Mouse (Mus musculus): ENCODE results near the gene Hoxc6. TPM values are rescaled to one million over a fixed set of nuclear protein-coding genes. Genes with fewer than 3 reads are reported as not detected.

The Hoxc6 gene
- total RNA-seq, 2 experiments from 2014 or later: not detected

DNA sequence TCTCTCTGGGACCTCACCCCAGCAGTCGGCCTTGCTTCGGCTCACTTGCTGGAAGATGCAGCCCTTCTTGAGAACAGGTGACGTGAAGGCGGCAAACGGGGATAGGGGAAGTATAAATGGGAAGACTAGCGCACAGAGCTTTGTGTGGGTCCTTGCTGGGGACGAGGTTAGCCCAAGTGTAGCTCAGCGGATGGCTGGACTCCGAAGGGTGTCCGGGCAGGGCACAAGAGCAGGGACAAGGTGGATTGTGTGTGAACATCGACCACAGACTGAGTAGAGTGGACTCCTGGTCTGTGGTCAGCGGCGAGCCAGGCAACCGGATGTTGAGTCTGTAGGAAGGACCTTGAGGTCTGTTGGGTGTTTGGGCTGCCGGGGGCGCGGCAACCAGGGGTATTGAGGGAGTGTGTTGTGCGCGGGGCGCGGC lies 22.4 kb upstream of the Hoxc6 start:
- no peak overlapping the region for H3K27ac ChIP-seq
- no peak for DNase-seq (ENCODE audit: low spot score in 2 of 2)
- TF ChIP-seq CTCF (conservative IDR thresholded peaks at IDR 0.05): no peak
- no peak overlapping the region for H3K4me3 ChIP-seq

DNA sequence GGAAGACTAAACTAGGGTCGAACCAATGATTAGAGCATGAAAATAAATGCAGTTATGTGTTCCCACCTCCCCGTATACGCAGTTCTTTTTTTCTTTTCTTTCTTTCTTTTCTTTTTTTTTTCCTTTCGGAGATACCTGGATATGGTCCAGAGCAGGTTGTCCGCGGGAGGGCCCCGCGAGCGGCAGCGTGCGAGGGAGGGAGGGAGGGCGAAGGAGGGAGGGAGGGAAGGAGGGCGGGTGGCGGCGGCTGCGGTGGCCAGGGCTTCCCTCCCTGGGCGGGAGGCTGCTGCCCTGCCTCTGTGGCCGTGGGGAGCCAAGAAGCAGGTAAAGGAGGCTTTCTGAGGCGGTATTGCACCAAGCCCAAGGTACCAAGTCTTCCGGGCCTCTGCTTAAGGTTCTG lies 21.9 kb upstream of the Hoxc6 start, which contains the start of gene Hoxc9:
TSS of gene Hoxc9 (plus strand) at position 269 of the 400 bp plus-strand sequence.
- H3K4me3 ChIP-seq: no peak within 1 kb of the TSS
- TF ChIP-seq CTCF (conservative IDR thresholded peaks at IDR 0.05): no peak
- H3K27ac ChIP-seq: no peak within 1 kb of the TSS
- no peak for DNase-seq (ENCODE audit: low spot score in 2 of 2)

DNA sequence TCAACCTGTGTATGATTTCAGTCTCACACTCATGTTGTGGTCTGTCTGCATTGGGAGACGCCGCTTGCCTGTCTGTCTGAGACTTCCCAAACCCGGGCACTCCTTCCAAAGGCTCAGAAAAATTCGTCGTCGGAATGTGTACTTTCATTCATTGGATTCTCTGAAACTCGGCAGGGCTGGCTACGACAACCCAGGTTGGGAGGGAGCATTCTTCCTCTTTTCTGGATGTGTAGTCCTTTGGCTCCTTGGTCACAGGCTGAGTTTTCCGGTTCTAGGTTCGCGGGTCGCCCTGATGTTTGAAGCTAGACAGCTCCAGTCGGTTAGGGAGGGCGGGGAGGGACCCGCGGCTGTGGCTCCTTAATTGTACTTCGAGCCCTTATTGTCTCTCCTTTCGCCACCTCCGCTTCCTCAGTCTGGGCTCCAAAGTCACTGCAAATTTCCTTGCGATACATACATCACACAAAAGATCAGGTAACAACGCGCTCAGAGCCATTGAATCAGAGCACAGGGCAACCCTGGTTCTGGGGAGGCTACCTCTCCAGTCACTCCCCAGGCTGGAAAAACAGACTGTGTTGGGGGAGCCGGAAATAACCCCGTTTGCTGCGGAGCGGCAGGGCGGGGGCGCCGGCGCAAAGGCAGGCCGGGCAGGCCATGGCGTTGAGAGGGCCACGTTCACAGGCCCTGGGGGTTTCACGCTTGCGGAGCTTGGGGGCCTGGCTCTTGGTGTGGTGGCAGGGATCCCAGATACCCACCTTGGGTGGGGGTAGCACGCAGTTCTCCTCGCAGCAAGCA lies 21.2 kb upstream of the Hoxc6 start:
- DNase-seq (ENCODE audit: low spot score in 2 of 2): no peak
- TF ChIP-seq CTCF (conservative IDR thresholded peaks at IDR 0.05): no peak
- Histone ChIP-seq H3K27ac (no peak overlapping the region), H3K4me3 (no peak overlapping the region)

DNA sequence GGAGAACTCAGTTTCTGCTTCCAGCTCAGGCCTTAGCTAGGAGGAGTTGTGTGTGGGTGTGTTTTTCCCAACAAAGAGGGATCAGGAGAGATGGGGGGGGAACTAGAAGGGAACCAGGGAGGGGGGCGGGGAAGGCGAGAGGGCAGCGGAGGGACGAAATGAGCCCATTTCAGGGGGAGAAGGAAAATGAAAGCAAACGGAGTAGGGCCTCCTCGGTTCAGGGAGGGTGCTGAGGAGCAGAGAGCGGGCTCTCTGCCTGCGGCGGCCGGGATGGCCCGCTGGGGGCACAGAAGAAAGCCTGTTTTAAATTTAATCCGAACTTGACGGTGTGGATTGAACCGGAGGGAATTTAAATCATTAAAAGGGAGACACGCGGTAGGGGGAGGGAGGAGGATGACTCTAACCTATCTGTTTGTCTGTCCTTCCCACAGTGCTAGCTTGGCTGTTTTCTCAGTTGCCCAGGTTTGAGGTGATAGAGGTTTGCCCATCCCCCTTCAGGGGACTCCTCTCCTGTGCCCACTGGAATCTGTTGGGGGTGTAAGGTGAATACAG lies 20.6 kb upstream of the Hoxc6 start:
- no peak for TF ChIP-seq CTCF (conservative IDR thresholded peaks at IDR 0.05)
- H3K27ac ChIP-seq: no peak overlapping the region
- DNase-seq (ENCODE audit: low spot score in 2 of 2): no peak
- H3K4me3 ChIP-seq: no peak overlapping the region

DNA sequence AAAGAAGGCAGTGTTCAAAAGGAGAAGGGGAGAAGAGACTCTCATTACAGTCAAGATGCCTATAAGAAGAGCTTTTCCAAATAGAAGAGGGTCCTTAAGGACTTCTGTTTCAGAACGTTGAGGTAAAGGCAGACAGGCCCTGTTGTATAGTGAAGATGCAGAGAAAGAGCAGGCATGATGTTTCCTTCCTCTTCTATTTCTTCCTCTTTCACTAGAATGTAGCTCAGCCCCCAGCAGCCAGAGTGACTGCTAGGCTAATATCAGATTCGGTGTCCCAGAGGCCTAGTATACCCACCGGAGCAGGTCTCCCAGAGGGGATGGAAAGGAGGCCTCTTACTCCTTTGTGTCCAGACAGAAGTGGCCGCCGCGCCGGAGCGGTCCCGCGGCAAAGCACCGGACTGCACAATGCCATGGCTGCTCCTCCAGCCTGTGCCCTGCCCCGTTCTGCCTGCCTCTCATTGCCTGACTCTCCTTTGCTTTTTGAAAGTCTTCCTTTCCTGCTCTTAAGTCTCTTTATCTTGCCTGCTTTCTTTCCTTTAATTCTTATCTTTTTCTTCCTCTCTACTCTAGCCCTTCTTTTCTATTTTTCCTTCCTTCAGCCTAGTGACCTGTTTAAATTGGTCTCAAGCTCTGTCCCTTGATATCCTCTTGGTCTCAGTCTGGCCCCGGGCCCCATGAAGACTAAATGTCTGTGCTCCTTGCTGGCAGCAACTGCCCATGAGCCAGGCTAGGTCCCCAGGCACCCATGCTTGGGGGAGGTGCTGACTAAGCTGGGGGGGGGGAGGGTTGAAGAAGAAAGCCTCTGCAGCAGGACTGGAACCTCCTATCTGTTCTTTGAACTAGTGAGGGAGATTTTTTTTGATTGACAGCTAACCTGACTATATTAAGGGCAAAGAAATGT lies 19.2 kb upstream of the Hoxc6 start:
- H3K4me3 ChIP-seq: no peak overlapping the region
- no peak for DNase-seq (ENCODE audit: low spot score in 2 of 2)
- no peak for TF ChIP-seq CTCF (conservative IDR thresholded peaks at IDR 0.05)
- no peak overlapping the region for H3K27ac ChIP-seq

DNA sequence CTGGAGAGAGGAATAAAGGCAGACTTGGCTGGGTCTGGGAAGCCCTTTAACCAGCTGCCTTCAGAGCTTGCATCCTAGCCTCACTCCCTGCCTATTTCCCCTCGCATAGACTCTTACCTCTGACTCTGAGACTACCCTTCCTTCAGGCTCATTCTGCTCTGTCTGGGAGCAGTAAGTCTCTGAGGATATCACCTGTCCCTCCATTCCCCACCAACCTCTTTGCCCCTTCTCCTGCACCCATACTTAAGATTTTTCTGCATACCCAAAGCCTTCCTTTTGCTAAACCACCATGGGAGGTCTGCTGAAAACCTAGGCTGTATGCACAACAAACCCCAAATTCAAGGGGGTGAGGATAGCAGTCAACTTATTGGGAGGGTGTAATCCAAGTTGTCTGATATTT lies 18.1 kb upstream of the Hoxc6 start:
- H3K4me3 ChIP-seq: no peak overlapping the region
- no peak for DNase-seq (ENCODE audit: low spot score in 2 of 2)
- no peak overlapping the region for H3K27ac ChIP-seq
- TF ChIP-seq CTCF (conservative IDR thresholded peaks at IDR 0.05): no peak

DNA sequence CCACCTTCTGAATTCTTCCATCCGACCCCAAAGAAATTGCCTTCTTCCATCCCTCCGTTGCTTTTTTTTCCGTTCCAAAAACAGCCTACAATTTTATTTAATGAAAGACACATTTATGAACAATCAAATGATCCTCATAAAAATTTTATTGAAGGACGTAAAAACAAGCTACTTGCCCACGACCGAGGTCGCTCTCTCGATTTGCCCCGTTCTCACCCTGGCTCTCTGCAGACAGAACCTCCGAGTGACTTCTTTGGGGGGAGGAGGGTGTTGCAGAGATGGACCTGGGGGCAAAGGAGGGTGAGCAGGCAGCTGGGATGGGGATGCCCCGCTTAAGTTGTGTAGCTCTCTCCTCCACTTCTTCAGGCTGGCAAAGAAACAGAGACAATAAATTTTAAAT lies 17.7 kb upstream of the Hoxc6 start:
- Histone ChIP-seq H3K4me3 (no peak overlapping the region), H3K27ac (no peak overlapping the region)
- no peak for DNase-seq (ENCODE audit: low spot score in 2 of 2)
- no peak for TF ChIP-seq CTCF (conservative IDR thresholded peaks at IDR 0.05)

DNA sequence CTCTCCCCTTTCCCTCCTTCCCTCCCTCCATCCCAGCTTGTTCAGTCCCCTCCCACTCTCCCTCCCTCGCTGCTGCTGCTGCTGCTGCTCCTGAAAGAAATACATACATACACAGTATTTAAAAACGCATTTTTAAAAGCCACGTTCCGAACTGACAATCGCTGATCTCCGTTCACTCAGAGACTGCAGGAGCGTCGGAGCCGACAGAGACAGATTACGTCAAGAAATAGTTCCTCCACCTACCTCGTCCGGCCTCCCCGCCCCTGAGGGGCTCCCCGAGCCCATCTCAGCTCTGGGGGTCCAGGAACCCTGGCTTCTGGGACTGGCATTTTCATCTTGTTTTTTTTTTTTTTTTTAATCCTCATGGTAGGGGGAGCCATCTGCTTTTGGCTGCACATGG lies 17.1 kb upstream of the Hoxc6 start:
- no peak overlapping the region for H3K4me3 ChIP-seq
- no peak overlapping the region for H3K27ac ChIP-seq
- DNase-seq (ENCODE audit: low spot score in 2 of 2): no peak
- TF ChIP-seq CTCF (conservative IDR thresholded peaks at IDR 0.05): no peak

DNA sequence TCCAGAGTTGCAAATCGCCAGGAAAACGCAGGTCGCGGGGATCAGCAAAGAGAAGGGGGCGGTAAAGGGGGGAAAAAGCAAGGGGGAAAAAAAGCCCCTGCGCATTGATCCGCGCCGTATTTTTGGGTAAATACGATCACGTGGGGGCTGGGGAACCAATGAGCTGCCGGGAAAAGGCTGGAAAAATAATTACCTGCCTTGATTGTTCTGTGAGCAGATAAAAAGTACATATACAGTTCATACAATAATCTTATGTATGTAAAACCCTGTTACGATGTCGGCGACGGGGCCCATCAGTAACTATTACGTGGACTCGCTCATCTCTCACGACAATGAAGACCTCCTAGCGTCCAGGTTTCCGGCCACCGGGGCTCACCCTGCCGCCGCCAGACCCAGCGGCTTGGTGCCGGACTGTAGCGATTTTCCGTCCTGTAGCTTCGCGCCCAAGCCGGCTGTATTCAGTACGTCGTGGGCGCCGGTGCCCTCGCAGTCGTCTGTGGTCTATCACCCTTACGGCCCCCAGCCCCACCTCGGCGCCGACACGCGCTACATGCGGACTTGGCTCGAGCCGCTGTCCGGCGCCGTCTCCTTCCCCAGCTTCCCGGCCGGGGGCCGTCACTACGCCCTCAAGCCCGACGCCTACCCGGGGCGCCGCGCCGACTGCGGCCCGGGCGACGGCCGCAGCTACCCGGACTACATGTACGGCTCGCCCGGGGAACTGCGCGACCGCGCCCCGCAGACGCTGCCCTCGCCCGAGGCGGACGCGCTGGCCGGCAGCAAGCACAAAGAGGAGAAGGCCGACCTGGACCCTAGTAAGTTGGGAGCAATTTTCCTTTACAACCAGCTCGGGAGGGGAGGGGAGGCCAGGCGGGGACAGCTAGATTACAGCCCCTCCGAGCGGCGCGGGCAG lies 16.4 kb upstream of the Hoxc6 start:
- no peak overlapping the region for H3K4me3 ChIP-seq
- no peak overlapping the region for H3K27ac ChIP-seq
- DNase-seq (ENCODE audit: low spot score in 2 of 2): no peak
- TF ChIP-seq CTCF (conservative IDR thresholded peaks at IDR 0.05): no peak

DNA sequence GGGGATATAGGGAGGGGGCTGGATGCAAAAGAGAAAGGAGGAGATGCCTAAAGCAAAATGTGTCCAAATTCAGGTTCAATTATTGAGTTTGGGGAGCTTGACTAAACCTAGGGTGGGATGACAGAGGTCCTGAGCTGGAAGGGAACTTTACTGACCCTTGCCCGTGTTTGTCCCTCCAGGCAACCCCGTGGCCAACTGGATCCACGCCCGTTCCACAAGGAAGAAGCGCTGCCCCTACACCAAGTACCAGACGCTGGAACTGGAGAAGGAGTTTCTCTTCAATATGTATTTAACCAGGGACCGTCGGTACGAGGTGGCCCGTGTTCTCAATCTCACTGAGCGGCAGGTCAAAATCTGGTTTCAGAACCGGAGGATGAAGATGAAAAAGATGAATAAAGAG lies 14.3 kb upstream of the Hoxc6 start:
- no peak for TF ChIP-seq CTCF (conservative IDR thresholded peaks at IDR 0.05)
- H3K27ac ChIP-seq: no peak overlapping the region
- no peak for DNase-seq (ENCODE audit: low spot score in 2 of 2)
- no peak overlapping the region for H3K4me3 ChIP-seq

DNA sequence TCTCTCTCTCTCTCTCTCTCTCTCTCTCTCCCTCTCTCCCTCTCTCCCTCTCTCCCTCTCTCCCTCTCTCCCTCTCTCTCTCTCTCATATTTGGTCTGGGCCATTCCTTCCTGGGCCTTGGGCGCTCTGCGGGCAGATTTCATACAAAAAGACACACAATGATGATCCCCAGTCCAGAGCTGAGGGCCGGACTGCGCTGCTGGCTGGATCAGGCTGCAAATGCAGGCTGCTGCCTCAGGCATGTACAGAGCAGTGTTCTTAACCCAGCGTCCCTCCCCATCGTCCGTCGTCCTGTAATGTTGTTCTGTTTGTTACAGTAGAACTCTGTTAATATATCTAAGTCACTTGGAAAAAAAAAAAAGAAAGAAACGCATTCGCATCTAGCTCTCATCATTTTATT lies 13.5 kb upstream of the Hoxc6 start:
- H3K4me3 ChIP-seq: no peak overlapping the region
- H3K27ac ChIP-seq: no peak overlapping the region
- no peak for TF ChIP-seq CTCF (conservative IDR thresholded peaks at IDR 0.05)
- DNase-seq (ENCODE audit: low spot score in 2 of 2): no peak

DNA sequence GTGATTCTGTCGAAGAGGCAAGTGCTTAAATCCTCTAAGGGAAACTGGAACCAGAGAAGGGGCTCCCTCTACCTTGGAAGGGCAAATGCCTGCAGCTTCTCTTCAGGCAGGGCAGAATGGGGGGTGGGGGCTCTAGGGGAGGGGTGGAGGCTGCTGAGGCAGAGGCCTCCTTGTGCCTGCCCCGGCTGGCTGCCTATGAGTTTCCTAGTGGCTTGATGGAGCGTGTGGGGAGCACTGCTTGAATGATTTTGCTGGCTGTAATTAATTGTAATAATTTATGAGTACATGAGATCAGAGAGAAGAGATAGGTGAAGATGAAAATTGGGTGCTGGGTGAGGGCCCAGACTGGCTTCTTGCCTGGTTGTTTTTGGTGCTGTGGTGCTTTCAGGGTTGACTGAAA lies 13.1 kb upstream of the Hoxc6 start:
- TF ChIP-seq CTCF (conservative IDR thresholded peaks at IDR 0.05): no peak
- DNase-seq (ENCODE audit: low spot score in 2 of 2): no peak
- no peak overlapping the region for H3K27ac ChIP-seq
- no peak overlapping the region for H3K4me3 ChIP-seq

All from layer of hippocampus, adult 2 months (tissue).